Mouse (Mus musculus) bone marrow macrophage, adult 2 months (primary cell): ENCODE data around the gene Gp9.

ENCODE experiments used
- CTCF ChIP-seq: IDR thresholded peaks from 2 replicates; pipeline ENCODE4 v1.5.1; 2012; ENCODE audit warnings: low read depth, mild to moderate bottlenecking, low read length, moderate library complexity
- POLR2A ChIP-seq: IDR thresholded peaks from 2 replicates; pipeline ENCODE4 v1.6.1; 2012; ENCODE audit warnings: mild to moderate bottlenecking, low read depth, low read length, borderline replicate concordance

GRCm38 (mm10) chr6:87770626-87771025, 7.2 kb upstream of the Gp9 start:
- TF ChIP-seq CTCF, result no peak
- no peak for TF ChIP-seq POLR2A
